Mouse (Mus musculus) heart, embryonic 16.5 days (tissue): ENCODE results near the gene Gpr108. TPM values are rescaled to one million over a fixed set of nuclear protein-coding genes. Genes with fewer than 3 reads are reported as not detected.

Experiments used
- ATAC-seq: fragments of 200-750 bp; cut with Nextera tagmentation; replicated peaks from 2 replicates; pipeline ENCODE4 v1.8.0; 2017; ENCODE audit warnings: moderate number of reproducible peaks; ENCODE audit not compliant: insufficient read depth, low FRiP score; ENCODE audit errors: extremely low read depth
- H3K27ac ChIP-seq: fragments of 300-500 bp; sonication (generic); 2 replicates; pipeline ENCODE4 v1.5.1; 2014; ENCODE audit warnings: mild to moderate bottlenecking, low read length, control low read depth, moderate library complexity
- H3K27me3 ChIP-seq: fragments of 300-500 bp; sonication (generic); 2 replicates; pipeline ENCODE4 v1.6.1; 2014; ENCODE audit warnings: low read length, mixed read lengths; ENCODE audit not compliant: control insufficient read depth, insufficient read depth
- H3K36me3 ChIP-seq: fragments of 300-500 bp; sonication (generic); 2 replicates; pipeline ENCODE4 v1.6.1; 2014; ENCODE audit not compliant: control insufficient read depth, insufficient read depth
- H3K4me1 ChIP-seq: fragments of 300-500 bp; sonication (generic); 2 replicates; pipeline ENCODE4 v1.6.1; 2014; ENCODE audit warnings: low read length, mixed read lengths; ENCODE audit not compliant: control insufficient read depth, insufficient read depth
- H3K4me2 ChIP-seq: fragments of 300-500 bp; sonication (generic); 2 replicates; pipeline ENCODE4 v1.6.1; 2014; ENCODE audit warnings: low read depth, mild to moderate bottlenecking, control low read depth, low read length
- H3K4me3 ChIP-seq: fragments of 300-500 bp; sonication (generic); 2 replicates; pipeline ENCODE4 v1.5.1; 2014; ENCODE audit warnings: mild to moderate bottlenecking, control low read depth, low read length
- H3K9ac ChIP-seq: fragments of 300-500 bp; sonication (generic); 2 replicates; pipeline ENCODE4 v1.6.1; 2014; ENCODE audit warnings: low read length, control low read depth
- H3K9me3 ChIP-seq: fragments of 300-500 bp; sonication (generic); replicated peaks from 2 replicates; pipeline ENCODE4 v1.6.1; 2016; ENCODE audit warnings: low read length; ENCODE audit not compliant: control insufficient read depth
- WGBS: fragments of 180-500 bp; shearing (Covaris S2); extraction: QIAGEN DNeasy Blood & Tissue Kit; methylation state at CpG from one replicate; pipeline ENCODE4 v1.1.7; 2014; 5-methylcytosine and 5-hydroxymethylcytosine counted together
- polyA plus RNA-seq: library from polyadenylated mRNA; unstranded; fragments of >200 nt; fragmentation: Nextera tagmentation; extraction: Ambion mirVana; gene quantifications from 2 replicates; pipeline ENCODE4 v1.2.1, GENCODE M21; 2015

Gpr108 gene
- polyA plus RNA-seq, 1 experiment from 2014 or later, result 28.9 TPM

- H3K9ac ChIP-seq, result no peak overlapping the region
- H3K4me1 ChIP-seq, result peaks cover 14% of the 10 kb centered on the region
- H3K9me3 ChIP-seq, result no peaks in the 10 kb centered on the region
- H3K4me3 ChIP-seq, result no peak overlapping the region
- H3K27ac ChIP-seq, result no peak overlapping the region
- peaks cover 21% of the 10 kb centered on the region for H3K36me3 ChIP-seq
- no peak overlapping the region for H3K4me2 ChIP-seq
- no peak for ATAC-seq
- no peaks in the 10 kb centered on the region for H3K27me3 ChIP-seq
- 67% methylated on average over 10 of the region's 10 CpGs for WGBS
Measured at GRCm38 (mm10) chr17:57243650-57244370, 4.4 kb downstream of the Gpr108 start.

GRCm38 (mm10) chr17:57237181-57237580, 11.1 kb downstream of the Gpr108 start:
- no peaks in the 10 kb centered on the region for H3K27me3 ChIP-seq
- no peaks in the 10 kb centered on the region for H3K4me1 ChIP-seq

GRCm38 (mm10) chr17:57235803-57236202, 12.4 kb downstream of the Gpr108 start:
- H3K27me3 ChIP-seq, result no peaks in the 10 kb centered on the region
- no peak overlapping the region for H3K4me3 ChIP-seq
- no peak overlapping the region for H3K4me2 ChIP-seq
- no peak for ATAC-seq
- no peaks in the 10 kb centered on the region for H3K4me1 ChIP-seq
- 81% methylated on average over 5 of the region's 5 CpGs for WGBS
- H3K27ac ChIP-seq, result no peak overlapping the region
- H3K36me3 ChIP-seq, result peaks cover 23% of the 10 kb centered on the region
- H3K9ac ChIP-seq, result no peak overlapping the region
- no peaks in the 10 kb centered on the region for H3K9me3 ChIP-seq

More at GRCm38 (mm10) chr17:57237181-57237580, 11.1 kb downstream of the Gpr108 start:
- 95% methylated on average over 9 of the region's 9 CpGs for WGBS
- H3K4me2 ChIP-seq, result no peak overlapping the region
- peaks cover 31% of the 10 kb centered on the region for H3K36me3 ChIP-seq
- no peak overlapping the region for H3K4me3 ChIP-seq
- ATAC-seq, result no peak
- no peak overlapping the region for H3K27ac ChIP-seq
- H3K9ac ChIP-seq, result no peak overlapping the region
- H3K9me3 ChIP-seq, result no peaks in the 10 kb centered on the region

- Histone ChIP-seq H3K4me2 (no peak overlapping the region), H3K27ac (no peak overlapping the region), H3K9ac (no peak overlapping the region), H3K4me3 (no peak overlapping the region), H3K27me3 (no peaks in the 10 kb centered on the region), H3K9me3 (no peaks in the 10 kb centered on the region), H3K36me3 (peaks cover 23% of the 10 kb centered on the region), H3K4me1 (no peaks in the 10 kb centered on the region)
- WGBS, result 78% methylated on average over 12 of the region's 12 CpGs
- ATAC-seq, result no peak
Measured at GRCm38 (mm10) chr17:57234254-57234928, 13.9 kb downstream of the Gpr108 start.

GRCm38 (mm10) chr17:57233038-57233437, 15.2 kb downstream of the Gpr108 start:
- H3K4me1 ChIP-seq, result no peaks in the 10 kb centered on the region
- no peak overlapping the region for H3K9ac ChIP-seq
- ATAC-seq, result no peak
- WGBS, result 38% methylated on average over 7 of the region's 7 CpGs
- no peak overlapping the region for H3K4me3 ChIP-seq
- H3K36me3 ChIP-seq, result peaks cover 22% of the 10 kb centered on the region
- H3K27ac ChIP-seq, result no peak overlapping the region
- no peak overlapping the region for H3K4me2 ChIP-seq
- H3K9me3 ChIP-seq, result no peaks in the 10 kb centered on the region
- no peaks in the 10 kb centered on the region for H3K27me3 ChIP-seq

- H3K4me2 ChIP-seq, result no peak overlapping the region
- H3K9ac ChIP-seq, result no peak overlapping the region
- peaks cover 14% of the 10 kb centered on the region for H3K36me3 ChIP-seq
- no peaks in the 10 kb centered on the region for H3K4me1 ChIP-seq
- H3K27ac ChIP-seq, result no peak overlapping the region
- WGBS, result 77% methylated on average over 1 of the region's 1 CpGs
- no peak overlapping the region for H3K4me3 ChIP-seq
- no peaks in the 10 kb centered on the region for H3K9me3 ChIP-seq
- no peaks in the 10 kb centered on the region for H3K27me3 ChIP-seq
- no peak for ATAC-seq
Measured at GRCm38 (mm10) chr17:57232200-57232599, 16.0 kb downstream of the Gpr108 start.

GRCm38 (mm10) chr17:57231321-57231771, 16.9 kb downstream of the Gpr108 start:
- H3K4me3 ChIP-seq, result no peak overlapping the region
- H3K27ac ChIP-seq, result no peak overlapping the region

GRCm38 (mm10) chr17:57230728-57231125, 17.5 kb downstream of the Gpr108 start:
- Histone ChIP-seq H3K9me3 (no peaks in the 10 kb centered on the region), H3K36me3 (peaks cover 8% of the 10 kb centered on the region), H3K27me3 (no peaks in the 10 kb centered on the region), H3K9ac (no peak overlapping the region), H3K4me1 (no peaks in the 10 kb centered on the region), H3K4me2 (no peak overlapping the region), H3K4me3 (no peak overlapping the region), H3K27ac (no peak overlapping the region)
- 48% methylated on average over 6 of the region's 6 CpGs for WGBS
- ATAC-seq, result no peak

More at GRCm38 (mm10) chr17:57231321-57231771, 16.9 kb downstream of the Gpr108 start:
- no peaks in the 10 kb centered on the region for H3K4me1 ChIP-seq
- no peaks in the 10 kb centered on the region for H3K27me3 ChIP-seq
- H3K9ac ChIP-seq, result no peak overlapping the region
- no peaks in the 10 kb centered on the region for H3K9me3 ChIP-seq
- H3K4me2 ChIP-seq, result no peak overlapping the region
- peaks cover 13% of the 10 kb centered on the region for H3K36me3 ChIP-seq
- ATAC-seq, result no peak
